Mouse (Mus musculus): Measurements from ENCODE around the gene Olfr220.

The Olfr220 gene

DNA sequence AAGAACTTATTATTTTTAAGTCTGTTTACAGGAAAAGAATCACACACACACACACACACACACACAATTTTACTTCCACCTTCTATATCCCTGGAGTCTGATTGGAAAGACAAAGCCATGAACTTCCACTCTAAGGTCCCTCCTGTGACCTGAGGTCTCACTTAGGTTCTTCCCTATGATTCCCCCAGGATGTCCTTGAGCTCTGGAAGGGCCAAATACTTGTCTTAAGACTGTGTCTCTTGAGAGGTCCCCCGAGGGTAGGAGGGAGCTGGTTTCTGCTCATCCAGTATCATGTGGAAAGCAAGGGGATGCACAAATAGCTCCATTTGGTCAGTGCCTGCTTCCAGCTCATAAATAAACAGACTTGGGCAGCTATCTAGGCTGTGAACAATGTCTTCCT lies at the start of gene Olfr220:
Olfr220 (plus strand) TSS at position 301 of the 400 bp plus-strand sequence.
- DNase-seq, result no peak

GRCm38 (mm10) chr1:174422959-174423358 lies 18.9 kb upstream of the Olfr220 start:
- no peak for DNase-seq

GRCm38 (mm10) chr1:174423764-174424163 lies 18.1 kb upstream of the Olfr220 start, which contains the start of gene Olfr414:
Gene Olfr414, plus strand, starts transcription at chr1:174424064.
- no peak for DNase-seq

DNA sequence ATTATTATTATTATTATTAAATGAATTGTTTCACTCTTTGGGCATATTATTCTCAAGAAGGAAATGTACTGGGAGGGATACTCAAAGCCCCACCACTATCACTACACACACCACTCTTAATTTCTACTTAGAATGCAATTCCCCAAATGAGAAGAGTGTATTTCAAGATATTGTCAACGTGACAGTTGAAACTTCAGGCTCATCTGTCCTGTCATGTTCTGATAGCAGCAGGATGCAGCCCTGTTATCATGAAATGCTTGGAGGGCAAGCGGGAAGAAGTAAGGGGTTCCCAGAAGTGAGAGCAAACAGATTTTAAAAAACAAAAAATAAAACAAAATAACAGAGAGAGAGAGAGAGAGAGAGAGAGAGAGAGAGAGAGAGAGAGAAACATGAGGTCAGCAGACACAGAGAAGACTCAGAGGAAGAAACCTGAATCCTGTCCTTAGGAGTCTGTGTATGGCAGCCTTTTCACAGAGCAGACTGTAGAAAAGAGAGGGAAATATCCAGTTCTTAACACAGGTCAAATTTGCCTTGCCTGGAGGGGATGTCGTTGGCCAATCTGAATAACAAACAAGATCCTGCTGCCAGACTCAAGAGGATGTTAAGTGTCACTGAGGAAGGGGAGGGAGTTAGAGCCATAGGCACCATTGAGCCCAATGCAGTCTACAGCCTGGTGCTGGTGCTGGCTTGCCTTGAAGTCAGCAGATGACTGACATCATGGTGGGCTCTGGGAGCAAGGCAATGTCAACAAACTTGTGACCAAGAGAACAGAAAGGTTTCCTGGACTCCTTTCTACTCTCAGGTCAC lies 15.5 kb upstream of the Olfr220 start:
- DNase-seq, result no peak

- DNase-seq, result no peak
These were observed 14.5 kb upstream of the Olfr220 start for GRCm38 (mm10) chr1:174427402-174427801.

- DNase-seq, result no peak
These were observed 13.5 kb upstream of the Olfr220 start for GRCm38 (mm10) chr1:174428407-174428806.

- DNase-seq, result no peak
These were observed 7.8 kb upstream of the Olfr220 start for GRCm38 (mm10) chr1:174434121-174434520.

DNA sequence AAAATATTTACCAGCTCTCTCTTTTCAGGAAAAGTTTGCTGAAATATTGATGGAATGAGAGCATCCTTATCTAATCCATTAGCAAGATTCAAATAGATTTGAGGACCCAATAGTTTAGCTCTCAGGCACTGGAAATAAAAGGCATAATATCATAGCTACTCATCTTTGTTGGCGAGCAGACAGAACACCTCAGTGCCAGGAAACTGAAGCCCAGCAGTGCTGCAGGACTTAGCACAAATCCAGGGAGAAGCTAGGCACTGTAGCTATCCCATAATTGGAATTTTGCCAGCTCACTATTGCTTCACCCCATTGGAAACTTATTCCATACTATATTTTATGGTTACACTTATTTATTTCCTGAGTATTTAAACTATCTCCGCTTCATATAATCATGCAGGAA lies 13.2 kb downstream of the Olfr220 start:
- DNase-seq, result no peak

DNA sequence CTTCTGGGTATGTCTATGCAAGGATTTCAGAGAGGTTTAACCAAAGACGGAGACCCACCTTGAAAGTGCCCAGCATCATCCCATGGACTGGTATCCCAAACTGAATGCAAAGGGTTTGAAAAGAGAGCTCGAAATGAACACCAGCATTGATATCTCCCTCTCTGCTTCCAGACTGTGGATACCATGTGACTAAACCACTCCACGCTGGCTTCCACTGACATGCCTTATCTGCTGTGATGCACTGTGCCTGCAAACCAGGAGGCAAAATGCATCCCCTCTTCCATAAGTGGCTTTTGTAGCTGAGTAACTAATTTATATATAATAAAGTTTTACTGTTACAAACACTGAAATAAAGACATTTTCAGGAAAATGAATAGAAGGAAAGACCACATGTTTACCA lies 23.5 kb downstream of the Olfr220 start:
- no peak for DNase-seq

GRCm38 (mm10) chr1:174466240-174466639 lies 24.4 kb downstream of the Olfr220 start:
- peak in 1 of 2 experiments; percentile 4 for DNase-seq

DNA sequence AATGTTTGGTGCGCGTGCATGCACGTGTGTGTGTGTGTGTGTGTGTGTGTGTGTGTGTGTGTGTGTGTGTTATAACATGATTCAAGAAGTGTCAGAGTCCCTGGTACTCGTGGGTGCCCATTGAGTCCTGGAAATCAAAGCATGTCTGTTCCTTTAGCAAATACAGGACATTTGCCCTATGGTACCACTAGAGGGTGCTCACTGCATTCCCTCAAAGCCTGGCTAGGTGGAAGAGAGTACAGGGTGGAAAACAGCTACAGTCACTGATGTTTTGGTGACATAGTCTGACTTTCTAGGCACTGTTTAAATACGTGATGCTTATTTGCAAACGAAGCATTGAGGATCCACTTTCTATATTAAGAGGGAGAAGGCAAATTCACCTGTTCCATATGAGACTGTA lies 27.9 kb downstream of the Olfr220 start:
- DNase-seq, result peak; percentile 9 to 30

- no peak for DNase-seq
These were observed 40.7 kb downstream of the Olfr220 start for GRCm38 (mm10) chr1:174482567-174482966.

- no peak for DNase-seq
These were observed 58.2 kb downstream of the Olfr220 start for GRCm38 (mm10) chr1:174500064-174500463.

Measured in kidney, postnatal 36 days (tissue).